Mouse (Mus musculus) stomach, embryonic 16.5 days (tissue): ENCODE measurements at regions not wholly inside any gene's neighbourhood (a gene's known extent, or its start where the extent isn't known, plus 50 kb on each side); places are given as distances from the start of the nearest gene placed in this dataset.

Source experiments
- ATAC-seq: fragments of 200-750 bp; cut with Nextera tagmentation; 2 replicates; pipeline ENCODE4 v1.8.0; 2017; ENCODE audit warnings: moderate number of reproducible peaks, moderate TSS enrichment; ENCODE audit not compliant: insufficient read depth, low FRiP score
- H3K27ac ChIP-seq: fragments of 300-500 bp; sonication (generic); 2 replicates; pipeline ENCODE4 v1.5.1; 2014; ENCODE audit warnings: low read length
- H3K27me3 ChIP-seq: fragments of 300-500 bp; sonication (generic); 2 replicates; pipeline ENCODE4 v1.6.1; 2014; ENCODE audit warnings: low read length, control low read depth, mixed read lengths; ENCODE audit not compliant: control insufficient read depth, insufficient read depth
- H3K36me3 ChIP-seq: fragments of 300-500 bp; sonication (generic); 2 replicates; pipeline ENCODE4 v1.6.1; 2014; ENCODE audit warnings: low read length; ENCODE audit not compliant: control insufficient read depth, insufficient read depth
- H3K4me1 ChIP-seq: fragments of 300-500 bp; sonication (generic); 2 replicates; pipeline ENCODE4 v1.6.1; 2014; ENCODE audit warnings: low read length, control low read depth, mixed read lengths; ENCODE audit not compliant: control insufficient read depth, insufficient read depth
- H3K4me2 ChIP-seq: fragments of 300-500 bp; sonication (generic); 2 replicates; pipeline ENCODE4 v1.6.1; 2014; ENCODE audit warnings: low read depth, low read length, mixed read lengths
- H3K4me3 ChIP-seq: fragments of 300-500 bp; sonication (generic); replicated peaks from 2 replicates; pipeline ENCODE4 v1.5.1; 2014; ENCODE audit warnings: mild to moderate bottlenecking, low read length
- H3K9ac ChIP-seq: fragments of 300-500 bp; sonication (generic); 2 replicates; pipeline ENCODE4 v1.6.1; 2014; ENCODE audit warnings: low read length
- H3K9me3 ChIP-seq: fragments of 300-500 bp; sonication (generic); replicated peaks from 2 replicates; pipeline ENCODE4 v1.6.1; 2016; ENCODE audit warnings: low read length, control low read depth; ENCODE audit not compliant: control insufficient read depth
- WGBS: fragments of 180-500 bp; shearing (Covaris S2); extraction: QIAGEN DNeasy Blood & Tissue Kit; methylation state at CpG from one replicate; pipeline ENCODE4 v1.1.7; 2014; 5-methylcytosine and 5-hydroxymethylcytosine counted together

GRCm38 (mm10) chr3:149993199-149993598 lies 1002.8 kb upstream of the Adgrl2 start:
- H3K27ac ChIP-seq, result no peak overlapping the region
- no peaks in the 10 kb centered on the region for H3K27me3 ChIP-seq
- H3K9ac ChIP-seq, result no peak overlapping the region
- H3K4me2 ChIP-seq, result no peak overlapping the region
- H3K4me1 ChIP-seq, result no peaks in the 10 kb centered on the region
- WGBS, result 64% methylated on average over 4 of the region's 4 CpGs
- no peaks in the 10 kb centered on the region for H3K36me3 ChIP-seq
- no peak for ATAC-seq
- no peaks in the 10 kb centered on the region for H3K9me3 ChIP-seq
- H3K4me3 ChIP-seq, result no peak overlapping the region

GRCm38 (mm10) chr3:149987801-149988200 lies 997.4 kb upstream of the Adgrl2 start:
- no peaks in the 10 kb centered on the region for H3K4me1 ChIP-seq
- H3K9me3 ChIP-seq, result no peaks in the 10 kb centered on the region
- H3K27me3 ChIP-seq, result no peaks in the 10 kb centered on the region
- no peaks in the 10 kb centered on the region for H3K36me3 ChIP-seq
- no peak overlapping the region for H3K9ac ChIP-seq
- no peak overlapping the region for H3K27ac ChIP-seq
- no peak for ATAC-seq
- 74% methylated on average over 1 of the region's 1 CpGs for WGBS
- no peak overlapping the region for H3K4me2 ChIP-seq
- H3K4me3 ChIP-seq, result no peak overlapping the region

- Histone ChIP-seq H3K27ac (no peak overlapping the region), H3K27me3 (no peaks in the 10 kb centered on the region), H3K9ac (no peak overlapping the region), H3K36me3 (no peaks in the 10 kb centered on the region), H3K9me3 (no peaks in the 10 kb centered on the region), H3K4me1 (no peaks in the 10 kb centered on the region), H3K4me2 (no peak overlapping the region), H3K4me3 (no peak overlapping the region)
- WGBS, result 36% methylated on average over 2 of the region's 2 CpGs
- ATAC-seq, result no peak
Measured at GRCm38 (mm10) chr3:149956993-149957392, 966.6 kb upstream of the Adgrl2 start.

- Histone ChIP-seq H3K9ac (no peak overlapping the region), H3K27ac (no peak overlapping the region), H3K36me3 (no peaks in the 10 kb centered on the region), H3K9me3 (no peaks in the 10 kb centered on the region), H3K27me3 (no peaks in the 10 kb centered on the region), H3K4me2 (no peak overlapping the region), H3K4me3 (no peak overlapping the region), H3K4me1 (no peaks in the 10 kb centered on the region)
- ATAC-seq, result no peak
- WGBS, result 77% methylated on average over 9 of the region's 9 CpGs
Measured at GRCm38 (mm10) chr3:149936197-149936596, 945.8 kb upstream of the Adgrl2 start.

- Histone ChIP-seq H3K27ac (no peak overlapping the region), H3K27me3 (no peaks in the 10 kb centered on the region), H3K4me3 (no peak overlapping the region), H3K9me3 (no peaks in the 10 kb centered on the region), H3K4me1 (no peaks in the 10 kb centered on the region), H3K36me3 (no peaks in the 10 kb centered on the region), H3K9ac (no peak overlapping the region), H3K4me2 (no peak overlapping the region)
- 79% methylated on average over 4 of the region's 4 CpGs for WGBS
- no peak for ATAC-seq
Measured at GRCm38 (mm10) chr3:149934832-149935231, 944.5 kb upstream of the Adgrl2 start.

GRCm38 (mm10) chr3:149928456-149929360 lies 938.4 kb upstream of the Adgrl2 start:
- Histone ChIP-seq H3K36me3 (no peaks in the 10 kb centered on the region), H3K4me2 (no peak overlapping the region), H3K4me1 (no peaks in the 10 kb centered on the region), H3K27ac (no peak overlapping the region), H3K9me3 (no peaks in the 10 kb centered on the region), H3K27me3 (no peaks in the 10 kb centered on the region), H3K4me3 (no peak overlapping the region), H3K9ac (no peak overlapping the region)
- ATAC-seq, result no peak
- 75% methylated on average over 10 of the region's 10 CpGs for WGBS

- Histone ChIP-seq H3K4me1 (no peaks in the 10 kb centered on the region), H3K9ac (no peak overlapping the region), H3K27ac (no peak overlapping the region), H3K4me3 (no peak overlapping the region), H3K4me2 (no peak overlapping the region), H3K36me3 (no peaks in the 10 kb centered on the region), H3K9me3 (no peaks in the 10 kb centered on the region), H3K27me3 (no peaks in the 10 kb centered on the region)
- WGBS, result 33% methylated on average over 2 of the region's 2 CpGs
- ATAC-seq, result no peak
Measured at GRCm38 (mm10) chr3:149920206-149920605, 929.9 kb upstream of the Adgrl2 start.

- H3K36me3 ChIP-seq, result no peaks in the 10 kb centered on the region
- H3K9ac ChIP-seq, result no peak overlapping the region
- H3K9me3 ChIP-seq, result no peaks in the 10 kb centered on the region
- no peak overlapping the region for H3K4me2 ChIP-seq
- 69% methylated on average over 5 of the region's 5 CpGs for WGBS
- H3K4me1 ChIP-seq, result no peaks in the 10 kb centered on the region
- no peak overlapping the region for H3K4me3 ChIP-seq
- H3K27ac ChIP-seq, result no peak overlapping the region
- H3K27me3 ChIP-seq, result no peaks in the 10 kb centered on the region
- no peak for ATAC-seq
Measured at GRCm38 (mm10) chr3:149918201-149918600, 927.8 kb upstream of the Adgrl2 start.

- no peaks in the 10 kb centered on the region for H3K27me3 ChIP-seq
- no peaks in the 10 kb centered on the region for H3K4me1 ChIP-seq
- WGBS, result 83% methylated on average over 8 of the region's 8 CpGs
- H3K36me3 ChIP-seq, result no peaks in the 10 kb centered on the region
- H3K9me3 ChIP-seq, result no peaks in the 10 kb centered on the region
- H3K4me2 ChIP-seq, result no peak overlapping the region
- H3K4me3 ChIP-seq, result no peak overlapping the region
- H3K27ac ChIP-seq, result no peak overlapping the region
- no peak for ATAC-seq
- no peak overlapping the region for H3K9ac ChIP-seq
Measured at GRCm38 (mm10) chr3:149910721-149911120, 920.4 kb upstream of the Adgrl2 start.
